Mouse (Mus musculus): ENCODE data around the gene Rpl36-ps4. TPM values are rescaled to one million over a fixed set of nuclear protein-coding genes. Genes with fewer than 3 reads are reported as not detected.

Gene Rpl36-ps4
- polyA plus RNA-seq (2017; shearing (Covaris generic)): not detected

- ATAC-seq: no peak
These were observed at the start of gene Rpl36-ps4 for GRCm38 (mm10) chr17:87920677-87921076. TSS of gene Rpl36-ps4 (plus strand) at chr17:87920977.

GRCm38 (mm10) chr17:87871461-87872126, 49.2 kb upstream of the Rpl36-ps4 start:
- ATAC-seq: no peak

GRCm38 (mm10) chr17:87872286-87872685, 48.5 kb upstream of the Rpl36-ps4 start:
- ATAC-seq: no peak

- no peak for ATAC-seq
These were observed 47.3 kb upstream of the Rpl36-ps4 start for GRCm38 (mm10) chr17:87873456-87873855.

- ATAC-seq: no peak
These were observed 46.8 kb upstream of the Rpl36-ps4 start for GRCm38 (mm10) chr17:87873943-87874342.

GRCm38 (mm10) chr17:87875346-87875920, 45.3 kb upstream of the Rpl36-ps4 start:
- no peak for ATAC-seq

GRCm38 (mm10) chr17:87876295-87877000, 44.3 kb upstream of the Rpl36-ps4 start:
- ATAC-seq: no peak

- no peak for ATAC-seq
These were observed 43.3 kb upstream of the Rpl36-ps4 start for GRCm38 (mm10) chr17:87877207-87878073.

- ATAC-seq: no peak
These were observed 42.0 kb upstream of the Rpl36-ps4 start for GRCm38 (mm10) chr17:87878556-87879483.

- no peak for ATAC-seq
These were observed 41.1 kb upstream of the Rpl36-ps4 start for GRCm38 (mm10) chr17:87879484-87880225.

GRCm38 (mm10) chr17:87882594-87882993, 38.2 kb upstream of the Rpl36-ps4 start:
- ATAC-seq: no peak

GRCm38 (mm10) chr17:87897175-87897574, 23.6 kb upstream of the Rpl36-ps4 start:
- no peak for ATAC-seq

- no peak for ATAC-seq
These were observed 20.1 kb upstream of the Rpl36-ps4 start for GRCm38 (mm10) chr17:87900677-87901076.

GRCm38 (mm10) chr17:87901163-87901562, 19.6 kb upstream of the Rpl36-ps4 start:
- ATAC-seq: no peak

GRCm38 (mm10) chr17:87903213-87903612, 17.6 kb upstream of the Rpl36-ps4 start:
- ATAC-seq: no peak

- ATAC-seq: no peak
These were observed 17.1 kb upstream of the Rpl36-ps4 start for GRCm38 (mm10) chr17:87903725-87904124.

- no peak for ATAC-seq
These were observed 5.4 kb upstream of the Rpl36-ps4 start for GRCm38 (mm10) chr17:87915386-87915785.

- no peak for ATAC-seq
These were observed 2.7 kb upstream of the Rpl36-ps4 start for GRCm38 (mm10) chr17:87918121-87918520.

GRCm38 (mm10) chr17:87934326-87934725, 13.5 kb downstream of the Rpl36-ps4 start:
- ATAC-seq: no peak

GRCm38 (mm10) chr17:87934736-87935135, 14.0 kb downstream of the Rpl36-ps4 start:
- ATAC-seq: no peak

- ATAC-seq: no peak
These were observed 15.4 kb downstream of the Rpl36-ps4 start for GRCm38 (mm10) chr17:87936156-87936555.

Measured in inflammation-experienced regulatory T-cells, adult 6 months (primary cell).